ENCODE assay signal across 17 mouse cellular contexts in the genomic region with DNA sequence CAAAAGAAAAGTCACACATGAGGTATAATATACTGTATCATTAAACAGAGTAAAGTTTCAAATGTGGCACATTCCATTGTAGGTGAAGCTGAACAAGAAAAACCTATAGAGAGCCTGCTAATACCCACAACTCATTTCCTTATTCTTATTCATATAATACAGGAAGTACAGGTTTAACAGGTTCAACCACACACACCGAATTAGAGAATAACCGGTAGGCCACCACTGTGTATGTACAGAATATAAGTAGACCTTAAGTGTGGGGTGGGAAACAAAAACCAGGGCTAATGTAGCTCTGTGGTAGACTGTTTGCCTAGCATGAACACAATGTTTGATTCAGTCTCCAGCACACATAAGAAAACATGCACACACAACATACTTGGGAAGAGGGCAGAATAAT. TPM values are rescaled to one million over a fixed set of nuclear protein-coding genes. Genes with fewer than 3 reads are reported as not detected.
DNase-seq lines count a peak whose midpoint lies in the region; ATAC-seq lines count a peak whose summit lies in the region.
"Had no signal": no experiment of that assay in that cellular context is flagged by ENCODE, and none has a peak within 500 bp of the region (broad histone marks: within the 10 kb centered on the region; RNA-seq: fewer than 3 reads in every experiment).

No protein-coding gene starts in this region.

- no peak overlapping the region for H3K9ac ChIP-seq in kidney, embryonic 16.5 days (replicated peaks; ENCODE audit: low read length)
- H3K9ac ChIP-seq: forebrain, embryonic 15.5 days; limb, embryonic 15.5 days; midbrain, embryonic 13.5 days had no signal

- no peaks in the 10 kb centered on the region for H3K36me3 ChIP-seq in kidney, embryonic 16.5 days (ENCODE audit: insufficient read depth, low read length)
- H3K36me3 ChIP-seq: forebrain, embryonic 15.5 days; limb, embryonic 15.5 days; midbrain, embryonic 13.5 days had no signal

- H3K4me1 ChIP-seq in kidney, embryonic 16.5 days (ENCODE audit: insufficient read depth, low read length), result peaks cover 4% of the 10 kb centered on the region; the same call in 1 of the 2 replicates
- H3K4me1 ChIP-seq: forebrain, embryonic 15.5 days; limb, embryonic 15.5 days; midbrain, embryonic 13.5 days had no signal

- no peaks in the 10 kb centered on the region for H3K27me3 ChIP-seq in kidney, embryonic 16.5 days (ENCODE audit: insufficient read depth, low read length)
- H3K27me3 ChIP-seq: forebrain, embryonic 15.5 days; limb, embryonic 15.5 days; midbrain, embryonic 13.5 days had no signal

- no peak overlapping the region for H3K4me2 ChIP-seq in kidney, embryonic 16.5 days (replicated peaks; ENCODE audit: low read depth, low read length)
- H3K4me2 ChIP-seq: forebrain, embryonic 15.5 days; limb, embryonic 15.5 days; midbrain, embryonic 13.5 days had no signal

- H3K9me3 ChIP-seq in kidney, embryonic 16.5 days (ENCODE audit: low read length), result no peaks in the 10 kb centered on the region
- H3K9me3 ChIP-seq: forebrain, embryonic 15.5 days; limb, embryonic 15.5 days; midbrain, embryonic 13.5 days had no signal

- intact Hi-C loops in left cerebral cortex, postnatal 36 days (cut with DNase I), result no loop called here

- WGBS in kidney, embryonic 16.5 days, result 74% methylated on average over 2 of the region's 2 CpGs

- DNase-seq in kidney, postnatal 25 days, result no peak
- no peak for DNase-seq in left cerebral cortex, postnatal 36 days (ENCODE audit: low spot score in 2 of 2)
- no peak for DNase-seq in frontal cortex, postnatal 14 days (ENCODE audit: low spot score in 2 of 2)
- no peak for DNase-seq in spleen, postnatal 4 days (ENCODE audit: low spot score in 2 of 2)
- DNase-seq: cerebellum, postnatal 14 days; heart, adult 2 months; kidney, postnatal 10 days; layer of hippocampus, adult 9-11 months; thymus, adult 2 months had no signal

- H3K4me3 ChIP-seq in kidney, embryonic 16.5 days (ENCODE audit: low read length), result no peak overlapping the region
- H3K4me3 ChIP-seq: forebrain, embryonic 15.5 days; heart, adult 2 months; limb, embryonic 15.5 days; midbrain, embryonic 13.5 days had no signal

- ATAC-seq in kidney, embryonic 16.5 days (ENCODE audit: low FRiP score, low TSS enrichment), result peak; percentile 75; the same call in 1 of the 2 replicates
- ATAC-seq in CD4-positive, CD25-positive, alpha-beta regulatory T cell, adult 4 months, result peak; percentile 51
- ATAC-seq in hematopoietic stem cell, adult 5-6 weeks (replicated peaks in 1 of 2; ENCODE audit: insufficient read depth in 1 of 2, low FRiP score in 2 of 2, low TSS enrichment in 1 of 2, low read depth in 1 of 2, poor library complexity in 2 of 2, severe bottlenecking in 2 of 2), result peak; percentile 12 to 77; a peak in 1 of 4 replicates
- ATAC-seq in neutrophil, adult 5-6 weeks (ENCODE audit: extremely low read depth, insufficient number of reproducible peaks, low FRiP score, poor library complexity, severe bottlenecking), result 0 out of 2 replicates have a peak, but pooled peaks have one; percentile 39
- ATAC-seq: forebrain, embryonic 15.5 days; inflammation-experienced regulatory T-cells, adult 6 months; midbrain, embryonic 13.5 days had no signal

- no peak overlapping the region for H3K27ac ChIP-seq in kidney, embryonic 16.5 days (ENCODE audit: low read length)
- H3K27ac ChIP-seq: forebrain, embryonic 15.5 days; heart, adult 2 months; limb, embryonic 15.5 days; midbrain, embryonic 13.5 days had no signal

RNA-seq across cellular contexts. Expression of a gene that starts 18.6 kb away (rescaled TPM):
- polyA plus RNA-seq in kidney, embryonic 16.5 days (2015; fragmentation: Nextera tagmentation; extraction: Ambion mirVana), result 34.6 and 39.5 TPM in 2 replicates
- polyA plus RNA-seq in CD4-positive, CD25-positive, alpha-beta regulatory T cell, adult 4 months (2017; shearing (Covaris generic)), result 10 to 100 TPM; 14.7 to 18.4 TPM
- total RNA-seq in hematopoietic stem cell, adult 5-6 weeks (2017), result 68.0 and 90.6 TPM in 2 replicates
- 97.1 and 114 TPM in 2 replicates for total RNA-seq in neutrophil, adult 5-6 weeks (2017)
- 10 to 100 TPM; 31.9 to 35.3 TPM for total RNA-seq in left cerebral cortex, postnatal 36 days (2021)
